Mouse (Mus musculus): Measurements from ENCODE around the gene Atf2. TPM values are rescaled to one million over a fixed set of nuclear protein-coding genes. Genes with fewer than 3 reads are reported as not detected.
"Not testable (repeated sequence)": the region's sequence is repeated elsewhere in the genome, so short reads cannot be mapped to it uniquely, and the experiment has no call there.

Gene Atf2
- polyA plus RNA-seq, 1 experiment from 2014 or later: 84.5 TPM

GRCm38 (mm10) chr2:73912264-73912663, 19.8 kb upstream of the Atf2 start:
- H3K27ac ChIP-seq (ENCODE audit: low read depth, low read length): no peak overlapping the region
- peaks cover 6% of the 10 kb centered on the region for H3K36me3 ChIP-seq (ENCODE audit: control insufficient read depth, insufficient read depth, low read length)
- no peaks in the 10 kb centered on the region for H3K27me3 ChIP-seq (ENCODE audit: control insufficient read depth, insufficient read depth, low read length)
- no peak overlapping the region for H3K4me2 ChIP-seq (ENCODE audit: low read depth)
- H3K4me1 ChIP-seq (ENCODE audit: control insufficient read depth, insufficient read depth, low read length): peaks cover 6% of the 10 kb centered on the region; the same call in 1 of the 2 replicates
- DNase-seq (ENCODE audit: low spot score) (no peak), ATAC-seq (ENCODE audit: insufficient read depth, low FRiP score, low TSS enrichment) (no peak)
- no peak overlapping the region for H3K4me3 ChIP-seq (ENCODE audit: low read depth, low read length)
- WGBS: 87% methylated on average over 3 of the region's 3 CpGs
- H3K9ac ChIP-seq (ENCODE audit: low read length): no peak overlapping the region
- H3K9me3 ChIP-seq (ENCODE audit: control insufficient read depth, low read length): no peaks in the 10 kb centered on the region

- peaks cover 10% of the 10 kb centered on the region for H3K36me3 ChIP-seq (ENCODE audit: control insufficient read depth, insufficient read depth, low read length)
- H3K9me3 ChIP-seq (ENCODE audit: control insufficient read depth, low read length): no peaks in the 10 kb centered on the region
- peak within 1 kb of the TSS; percentile 84 for H3K27ac ChIP-seq (ENCODE audit: low read depth, low read length)
- peak within 1 kb of the TSS; percentile 83 for H3K4me2 ChIP-seq (ENCODE audit: low read depth)
- H3K9ac ChIP-seq (ENCODE audit: low read length): peak within 1 kb of the TSS; percentile 97
- ATAC-seq (ENCODE audit: insufficient read depth, low FRiP score, low TSS enrichment) (peak; percentile 94), DNase-seq (ENCODE audit: low spot score) (peak; percentile 93)
- WGBS: under 1% methylated on average over 38 of the region's 38 CpGs
- H3K4me1 ChIP-seq (ENCODE audit: control insufficient read depth, insufficient read depth, low read length): peaks cover 6% of the 10 kb centered on the region; the same call in 1 of the 2 replicates
- peak within 1 kb of the TSS; percentile 99 for H3K4me3 ChIP-seq (ENCODE audit: low read depth, low read length)
- no peaks in the 10 kb centered on the region for H3K27me3 ChIP-seq (ENCODE audit: control insufficient read depth, insufficient read depth, low read length)
These were observed 18.8 kb upstream of the Atf2 start, which contains the start of gene Atp5g3 for GRCm38 (mm10) chr2:73911175-73911700. TSS of gene Atp5g3 (minus strand) at chr2:73911326.

GRCm38 (mm10) chr2:73910571-73911174, 18.2 kb upstream of the Atf2 start:
- peak; percentile 63 for DNase-seq (ENCODE audit: low spot score)
- under 1% methylated on average over 50 of the region's 50 CpGs for WGBS
- no peaks in the 10 kb centered on the region for H3K27me3 ChIP-seq (ENCODE audit: control insufficient read depth, insufficient read depth, low read length)
- peak; percentile 63 for ATAC-seq (ENCODE audit: insufficient read depth, low FRiP score, low TSS enrichment)
- H3K4me2 ChIP-seq (ENCODE audit: low read depth): peak overlapping the region; percentile 83
- peaks cover 6% of the 10 kb centered on the region; the same call in 1 of the 2 replicates for H3K4me1 ChIP-seq (ENCODE audit: control insufficient read depth, insufficient read depth, low read length)
- H3K9me3 ChIP-seq (ENCODE audit: control insufficient read depth, low read length): no peaks in the 10 kb centered on the region
- peak overlapping the region; percentile 84 for H3K27ac ChIP-seq (ENCODE audit: low read depth, low read length)
- H3K9ac ChIP-seq (ENCODE audit: low read length): peak overlapping the region; percentile 97
- H3K4me3 ChIP-seq (ENCODE audit: low read depth, low read length): peak overlapping the region; percentile 99
- peaks cover 10% of the 10 kb centered on the region for H3K36me3 ChIP-seq (ENCODE audit: control insufficient read depth, insufficient read depth, low read length)

- Histone ChIP-seq H3K27ac (ENCODE audit: low read depth, low read length) (no peak overlapping the region), H3K4me3 (ENCODE audit: low read depth, low read length) (no peak overlapping the region), H3K9me3 (ENCODE audit: control insufficient read depth, low read length) (no peaks in the 10 kb centered on the region), H3K4me1 (ENCODE audit: control insufficient read depth, insufficient read depth, low read length) (peaks cover 6% of the 10 kb centered on the region; the same call in 1 of the 2 replicates), H3K27me3 (ENCODE audit: control insufficient read depth, insufficient read depth, low read length) (no peaks in the 10 kb centered on the region), H3K36me3 (ENCODE audit: control insufficient read depth, insufficient read depth, low read length) (peaks cover 10% of the 10 kb centered on the region), H3K4me2 (ENCODE audit: low read depth) (no peak overlapping the region), H3K9ac (ENCODE audit: low read length) (no peak overlapping the region)
- ATAC-seq (ENCODE audit: insufficient read depth, low FRiP score, low TSS enrichment) (no peak), DNase-seq (ENCODE audit: low spot score) (no peak)
- WGBS: 93% methylated on average over 2 of the region's 2 CpGs
These were observed 16.7 kb upstream of the Atf2 start for GRCm38 (mm10) chr2:73909116-73909515.

GRCm38 (mm10) chr2:73904679-73905078, 12.2 kb upstream of the Atf2 start:
- not testable (repeated sequence) for H3K4me1 ChIP-seq (ENCODE audit: control insufficient read depth, insufficient read depth, low read length); ATAC-seq (ENCODE audit: insufficient read depth, low FRiP score, low TSS enrichment); H3K27ac ChIP-seq (ENCODE audit: low read depth, low read length); H3K4me3 ChIP-seq (ENCODE audit: low read depth, low read length); H3K9ac ChIP-seq (ENCODE audit: low read length); H3K27me3 ChIP-seq (ENCODE audit: control insufficient read depth, insufficient read depth, low read length); H3K36me3 ChIP-seq (ENCODE audit: control insufficient read depth, insufficient read depth, low read length); H3K4me2 ChIP-seq (ENCODE audit: low read depth); DNase-seq (ENCODE audit: low spot score); H3K9me3 ChIP-seq (ENCODE audit: control insufficient read depth, low read length)

GRCm38 (mm10) chr2:73903536-73903935, 11.1 kb upstream of the Atf2 start:
- WGBS: 94% methylated on average over 2 of the region's 2 CpGs
- Histone ChIP-seq H3K36me3 (ENCODE audit: control insufficient read depth, insufficient read depth, low read length) (peaks cover 10% of the 10 kb centered on the region), H3K4me1 (ENCODE audit: control insufficient read depth, insufficient read depth, low read length) (no peaks in the 10 kb centered on the region), H3K27ac (ENCODE audit: low read depth, low read length) (no peak overlapping the region), H3K9me3 (ENCODE audit: control insufficient read depth, low read length) (no peaks in the 10 kb centered on the region), H3K9ac (ENCODE audit: low read length) (no peak overlapping the region), H3K27me3 (ENCODE audit: control insufficient read depth, insufficient read depth, low read length) (no peaks in the 10 kb centered on the region), H3K4me3 (ENCODE audit: low read depth, low read length) (no peak overlapping the region), H3K4me2 (ENCODE audit: low read depth) (no peak overlapping the region)
- ATAC-seq (ENCODE audit: insufficient read depth, low FRiP score, low TSS enrichment) (no peak), DNase-seq (ENCODE audit: low spot score) (no peak)

GRCm38 (mm10) chr2:73902328-73902727, 9.9 kb upstream of the Atf2 start:
- DNase-seq (ENCODE audit: low spot score); H3K36me3 ChIP-seq (ENCODE audit: control insufficient read depth, insufficient read depth, low read length); H3K4me3 ChIP-seq (ENCODE audit: low read depth, low read length); H3K9me3 ChIP-seq (ENCODE audit: control insufficient read depth, low read length); H3K4me1 ChIP-seq (ENCODE audit: control insufficient read depth, insufficient read depth, low read length); H3K27me3 ChIP-seq (ENCODE audit: control insufficient read depth, insufficient read depth, low read length); H3K9ac ChIP-seq (ENCODE audit: low read length); H3K4me2 ChIP-seq (ENCODE audit: low read depth); H3K27ac ChIP-seq (ENCODE audit: low read depth, low read length); ATAC-seq (ENCODE audit: insufficient read depth, low FRiP score, low TSS enrichment): not testable (repeated sequence)
- 87% methylated on average over 3 of the region's 3 CpGs for WGBS

GRCm38 (mm10) chr2:73901169-73901568, 8.7 kb upstream of the Atf2 start:
- Histone ChIP-seq H3K4me1 (ENCODE audit: control insufficient read depth, insufficient read depth, low read length) (no peaks in the 10 kb centered on the region), H3K4me3 (ENCODE audit: low read depth, low read length) (no peak overlapping the region), H3K36me3 (ENCODE audit: control insufficient read depth, insufficient read depth, low read length) (no peaks in the 10 kb centered on the region), H3K27me3 (ENCODE audit: control insufficient read depth, insufficient read depth, low read length) (no peaks in the 10 kb centered on the region), H3K9me3 (ENCODE audit: control insufficient read depth, low read length) (no peaks in the 10 kb centered on the region), H3K4me2 (ENCODE audit: low read depth) (no peak overlapping the region), H3K27ac (ENCODE audit: low read depth, low read length) (no peak overlapping the region), H3K9ac (ENCODE audit: low read length) (no peak overlapping the region)
- no peak for DNase-seq (ENCODE audit: low spot score)
- no peak for ATAC-seq (ENCODE audit: insufficient read depth, low FRiP score, low TSS enrichment)

- Histone ChIP-seq H3K36me3 (ENCODE audit: control insufficient read depth, insufficient read depth, low read length) (no peaks in the 10 kb centered on the region), H3K27ac (ENCODE audit: low read depth, low read length) (no peak overlapping the region), H3K4me1 (ENCODE audit: control insufficient read depth, insufficient read depth, low read length) (no peaks in the 10 kb centered on the region), H3K9me3 (ENCODE audit: control insufficient read depth, low read length) (no peaks in the 10 kb centered on the region), H3K27me3 (ENCODE audit: control insufficient read depth, insufficient read depth, low read length) (no peaks in the 10 kb centered on the region), H3K4me3 (ENCODE audit: low read depth, low read length) (no peak overlapping the region), H3K9ac (ENCODE audit: low read length) (no peak overlapping the region), H3K4me2 (ENCODE audit: low read depth) (no peak overlapping the region)
- ATAC-seq (ENCODE audit: insufficient read depth, low FRiP score, low TSS enrichment) (no peak), DNase-seq (ENCODE audit: low spot score) (no peak)
- WGBS: 85% methylated on average over 1 of the region's 1 CpGs
These were observed 7.9 kb upstream of the Atf2 start for GRCm38 (mm10) chr2:73900364-73900763.
